Mouse (Mus musculus) CH12.LX (cell line): ENCODE data around the gene Tbrg4. TPM values are rescaled to one million over a fixed set of nuclear protein-coding genes. Genes with fewer than 3 reads are reported as not detected.

Experiments used
- DNase-seq: peaks from one replicate; pipeline ENCODE4 v3.0.0-alpha.2; 2013; ENCODE audit errors: extremely low read depth
- H3K27ac ChIP-seq: 2 replicates; pipeline ENCODE4 v1.5.1; 2012; ENCODE audit warnings: low read depth, mild to moderate bottlenecking, control low read depth, moderate library complexity; ENCODE audit not compliant: insufficient read depth
- H3K27me3 ChIP-seq: replicated peaks from 2 replicates; pipeline ENCODE3; 2012; ENCODE audit warnings: inconsistent platforms
- H3K36me3 ChIP-seq, 2 experiments: replicated peaks in 1 of 2; 2 replicates each; pipeline versions ENCODE3 to v1.6.1; 2012; ENCODE audit warnings: inconsistent platforms in 1 of 2, low read length in 1 of 2, mild to moderate bottlenecking in 1 of 2, mixed read lengths in 1 of 2, moderate library complexity in 1 of 2; ENCODE audit not compliant: control insufficient read depth in 1 of 2, insufficient read depth in 1 of 2
- H3K4me1 ChIP-seq, 2 experiments: 2 replicates each; pipeline ENCODE4 v1.6.1; 2012; ENCODE audit warnings: inconsistent platforms in 1 of 2, moderate library complexity in 1 of 2; ENCODE audit not compliant: insufficient read depth in 2 of 2, control insufficient read depth in 1 of 2
- H3K4me2 ChIP-seq: 2 replicates; pipeline ENCODE4 v1.6.1; 2012; ENCODE audit warnings: low read depth, mild to moderate bottlenecking, control low read depth; ENCODE audit not compliant: poor library complexity, insufficient read depth, severe bottlenecking
- H3K4me3 ChIP-seq, 3 experiments: fragments of 150-350 bp in 1 of 3; sonication (generic) in 1 of 3; replicated peaks in 1 of 3; 2 replicates each; pipeline versions ENCODE3 to v1.5.1; 2011 to 2012; ENCODE audit warnings: low read depth in 2 of 3, low read length in 2 of 3, mild to moderate bottlenecking in 2 of 3, moderate library complexity in 2 of 3, control low read depth in 1 of 3, improper control_type of control experiment in 1 of 3, inconsistent platforms in 1 of 3, mixed read lengths in 1 of 3; ENCODE audit not compliant: poor library complexity in 1 of 3
- H3K79me2 ChIP-seq: replicated peaks from 2 replicates; pipeline ENCODE4 v1.6.1; 2012; ENCODE audit warnings: mild to moderate bottlenecking, moderate library complexity; ENCODE audit not compliant: control insufficient read depth, poor library complexity, insufficient read depth, severe bottlenecking; ENCODE audit errors: extremely low read depth
- H3K9ac ChIP-seq: 2 replicates; pipeline ENCODE4 v1.6.1; 2012; ENCODE audit warnings: low read depth, mild to moderate bottlenecking, control low read depth, moderate library complexity; ENCODE audit not compliant: insufficient read depth
- H3K9me3 ChIP-seq: replicated peaks from 2 replicates; pipeline ENCODE3; 2012; ENCODE audit warnings: low read length, inconsistent platforms, mixed read lengths
- BHLHE40 ChIP-seq: IDR thresholded peaks from 2 replicates; pipeline ENCODE4 v1.6.1; 2011; ENCODE audit warnings: mild to moderate bottlenecking, low read depth, low read length, improper control_type of control experiment
- CTCF ChIP-seq, 2 experiments: IDR thresholded peaks in 1 of 2; conservative IDR thresholded peaks in 1 of 2; 2 replicates each; pipeline ENCODE4 v1.5.1; 2011 to 2012; ENCODE audit warnings: low read depth in 2 of 2, low read length in 2 of 2, improper control_type of control experiment in 1 of 2, inconsistent platforms in 1 of 2, mild to moderate bottlenecking in 1 of 2, moderate library complexity in 1 of 2
- E2F4 ChIP-seq: IDR thresholded peaks from 2 replicates; pipeline ENCODE4 v1.6.1; 2011; ENCODE audit warnings: low read depth, low read length, improper control_type of control experiment; ENCODE audit not compliant: insufficient replicate concordance
- GABPA ChIP-seq: IDR thresholded peaks from 2 replicates; pipeline ENCODE4 v1.6.1; 2012; ENCODE audit warnings: low read depth, low read length, improper control_type of control experiment, inconsistent platforms; ENCODE audit not compliant: insufficient replicate concordance
- IRF4 ChIP-seq: IDR thresholded peaks from 2 replicates; pipeline ENCODE4 v1.6.1; 2014; ENCODE audit warnings: low read depth, mild to moderate bottlenecking, inconsistent platforms, low read length, improper control_type of control experiment
- JUN ChIP-seq: IDR thresholded peaks from 2 replicates; pipeline ENCODE4 v1.6.1; 2011; ENCODE audit warnings: low read depth, mild to moderate bottlenecking, low read length, improper control_type of control experiment, moderate library complexity; ENCODE audit not compliant: insufficient read depth
- JUND ChIP-seq: conservative IDR thresholded peaks from 2 replicates; pipeline ENCODE4 v1.6.1; 2011; ENCODE audit warnings: low read depth, low read length, improper control_type of control experiment
- KAT2A ChIP-seq: IDR thresholded peaks from 2 replicates; pipeline ENCODE4 v1.6.1; 2012; ENCODE audit warnings: low read length, improper control_type of control experiment, inconsistent platforms; ENCODE audit not compliant: insufficient replicate concordance
- MAFK ChIP-seq: IDR thresholded peaks from 2 replicates; pipeline ENCODE4 v1.6.1; 2011; ENCODE audit warnings: low read length, improper control_type of control experiment; ENCODE audit not compliant: insufficient replicate concordance
- MAZ ChIP-seq: IDR thresholded peaks from 2 replicates; pipeline ENCODE4 v1.6.1; 2012; ENCODE audit warnings: low read depth, mild to moderate bottlenecking, inconsistent platforms, low read length, improper control_type of control experiment, moderate library complexity
- MEF2A ChIP-seq: IDR thresholded peaks from 2 replicates; pipeline ENCODE4 v1.6.1; 2014; ENCODE audit warnings: low read depth, mild to moderate bottlenecking, inconsistent platforms, low read length, improper control_type of control experiment, borderline replicate concordance
- MYC ChIP-seq: IDR thresholded peaks from 2 replicates; pipeline ENCODE4 v1.6.1; 2011; ENCODE audit warnings: low read depth, mild to moderate bottlenecking, improper control_type of control experiment, low read length
- NELFE ChIP-seq: IDR thresholded peaks from 2 replicates; pipeline ENCODE4 v1.6.1; 2011; ENCODE audit warnings: low read depth, low read length, improper control_type of control experiment
- NRF1 ChIP-seq: IDR thresholded peaks from 2 replicates; pipeline ENCODE4 v1.6.1; 2014; ENCODE audit warnings: low read depth, mild to moderate bottlenecking, inconsistent platforms, low read length, improper control_type of control experiment, moderate library complexity
- PAX5 ChIP-seq: IDR thresholded peaks from 2 replicates; pipeline ENCODE4 v1.6.1; 2012; ENCODE audit warnings: low read length, inconsistent platforms, mixed read lengths
- POLR2A ChIP-seq: IDR thresholded peaks from 2 replicates; pipeline ENCODE4 v1.6.1; 2011; ENCODE audit warnings: low read depth, mild to moderate bottlenecking, improper control_type of control experiment, low read length
- SIN3A ChIP-seq: IDR thresholded peaks from 2 replicates; pipeline ENCODE4 v1.6.1; 2012; ENCODE audit warnings: low read length, improper control_type of control experiment, inconsistent platforms
- SMC3 ChIP-seq: IDR thresholded peaks from 2 replicates; pipeline ENCODE4 v1.6.1; 2011; ENCODE audit warnings: low read depth, low read length, improper control_type of control experiment
- TBP ChIP-seq: conservative IDR thresholded peaks from 2 replicates; pipeline ENCODE4 v1.6.1; 2011; ENCODE audit warnings: low read depth, low read length, improper control_type of control experiment
- TCF12 ChIP-seq: IDR thresholded peaks from 2 replicates; pipeline ENCODE4 v1.6.1; 2014; ENCODE audit warnings: low read depth, mild to moderate bottlenecking, inconsistent platforms, low read length, improper control_type of control experiment
- ZC3H11A ChIP-seq: IDR thresholded peaks from 2 replicates; pipeline ENCODE4 v1.6.1; 2012; ENCODE audit warnings: low read depth, mild to moderate bottlenecking, inconsistent platforms, low read length, improper control_type of control experiment
- ZMIZ1 ChIP-seq: IDR thresholded peaks from 2 replicates; pipeline ENCODE4 v1.6.1; 2012; ENCODE audit warnings: low read depth, mild to moderate bottlenecking, inconsistent platforms, low read length, improper control_type of control experiment
- ZNF384 ChIP-seq: IDR thresholded peaks from 2 replicates; pipeline ENCODE4 v1.6.1; 2012; ENCODE audit warnings: low read depth, low read length, improper control_type of control experiment, inconsistent platforms
- dilution Hi-C: fragments of 300-500 bp; cut with MboI; formaldehyde crosslinking; loops from 2 replicates; pipeline ENCODE4 v1.14.3; 2020; ENCODE audit warnings: low sequenced_read_pairs; ENCODE audit not compliant: extremely low pct_unique_long_range_greater_than_20kb, extremely low pct_ligation_motif_present
- in situ Hi-C: fragments of 300-500 bp; cut with MboI; formaldehyde crosslinking; loops from 3 replicates; pipeline ENCODE4 v1.14.3; 2019; ENCODE audit warnings: low sequenced_read_pairs, low pct_ligation_motif_present, low pct_unique_long_range_greater_than_20kb, mixed read lengths
- polyA plus RNA-seq: library from polyadenylated mRNA; unstranded; fragments of >175 nt; gene quantifications from 2 replicates; pipeline ENCODE4 v1.2.1, GENCODE M21; 2012; ENCODE audit warnings: low read depth; ENCODE audit not compliant: insufficient read length
- total RNA-seq, 2 experiments: library from RNA; depleted of rRNA; stranded (reverse); fragments of 300-350 nt in 1 of 2; fragments of >200 nt in 1 of 2; gene quantifications; 2 replicates each; pipeline ENCODE4 v1.2.3; 2012 to 2014

Gene Tbrg4
- total and polyA plus RNA-seq, 3 experiments: 69.0 to 191 (median 93.1) TPM

GRCm38 (mm10) chr11:6661206-6661605 lies 35.3 kb upstream of the Tbrg4 start:
- TF ChIP-seq TBP (no peak), SIN3A (no peak), KAT2A (no peak), JUN (no peak), ZMIZ1 (no peak), NRF1 (no peak)
- Histone ChIP-seq H3K79me2 (no peaks in the 10 kb centered on the region), H3K27ac (no peak overlapping the region), H3K4me1 (0 out of 4 replicates have a peak, but pooled peaks cover 0 to 5% of the 10 kb centered on the region in 2 experiments), H3K27me3 (peaks cover 81% of the 10 kb centered on the region), H3K4me3 (no peak overlapping the region), H3K9me3 (no peaks in the 10 kb centered on the region), H3K9ac (no peak overlapping the region), H3K4me2 (no peak overlapping the region), H3K36me3 (no peaks in the 10 kb centered on the region)
- dilution Hi-C loops (no loop called here), in situ Hi-C loops (loop anchor here (25.0 kb wide), 1 partner anchor 501 kb away; no protein-coding TSS in a partner anchor)
- no peak for DNase-seq

DNA sequence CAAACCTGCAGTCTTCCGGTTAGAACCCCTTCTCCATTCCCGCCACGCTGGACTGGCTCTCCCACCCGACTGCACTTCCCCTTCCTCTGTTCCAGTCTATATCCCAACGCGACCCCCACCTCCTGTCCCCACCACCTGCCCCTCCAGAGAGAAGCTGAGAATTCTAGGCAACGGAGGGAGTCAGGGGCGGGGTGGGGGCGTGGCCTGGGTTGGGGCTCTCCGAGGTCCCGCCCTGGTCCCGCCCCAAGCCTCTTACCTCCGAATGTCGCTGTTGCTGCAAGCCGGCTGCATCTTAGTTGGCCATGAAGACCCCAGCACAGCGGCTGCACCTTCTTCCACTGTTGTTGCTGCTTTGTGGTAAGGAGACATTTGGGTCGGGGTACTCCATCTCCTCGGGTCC lies 32.4 kb upstream of the Tbrg4 start, which contains the start of gene Ramp3:
Ramp3 (plus strand) TSS at position 251 of the 400 bp plus-strand sequence.
- Histone ChIP-seq H3K79me2 (no peaks in the 10 kb centered on the region), H3K4me3 (peak within 1 kb of the TSS in 1 of 3 experiments; percentile 44), H3K9ac (no peak within 1 kb of the TSS), H3K36me3 (no peaks in the 10 kb centered on the region), H3K27ac (no peak within 1 kb of the TSS), H3K4me2 (peak within 1 kb of the TSS; percentile 70), H3K27me3 (peaks cover 87% of the 10 kb centered on the region), H3K4me1 (peaks cover 0 to 5% of the 10 kb centered on the region in 2 experiments; a peak in 1 of 4 replicates), H3K9me3 (no peaks in the 10 kb centered on the region)
- peak; percentile 51 for DNase-seq
- dilution Hi-C loops: no loop called here
- in situ Hi-C loops: loop anchor here (10.0 to 25.0 kb wide), 2 partner anchors 107 to 504 kb away; no protein-coding TSS in a partner anchor
- TF ChIP-seq MEF2A: no peak
- TF ChIP-seq MAZ: 0 out of 2 replicates have a peak, but pooled peaks have one; percentile 22

DNA sequence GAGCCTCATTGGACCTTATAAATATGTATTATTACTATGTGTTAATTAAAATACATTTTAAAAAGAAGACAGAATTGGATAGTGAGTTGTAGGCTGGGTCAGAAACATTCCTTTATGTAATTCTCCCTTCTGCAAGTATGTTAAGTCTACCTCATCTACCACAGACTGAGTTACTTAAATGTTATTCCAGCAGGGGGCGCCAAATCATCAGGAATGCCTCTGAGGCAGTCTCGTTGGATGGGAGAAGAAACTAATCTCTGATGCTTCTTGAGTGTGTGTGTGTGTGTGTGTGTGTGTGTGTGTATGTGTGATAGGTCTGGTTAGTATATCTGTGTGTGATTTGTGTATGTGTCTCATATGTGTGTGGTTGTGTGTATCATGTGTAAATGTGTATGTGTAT lies 29.0 kb upstream of the Tbrg4 start:
- Histone ChIP-seq H3K27me3 (peaks cover 87% of the 10 kb centered on the region), H3K36me3 (no peaks in the 10 kb centered on the region)
- in situ Hi-C loops: loop anchor here (10.0 to 25.0 kb wide), 2 partner anchors 110 to 507 kb away; no protein-coding TSS in a partner anchor

More for the DNA sequence above, 29.0 kb upstream of the Tbrg4 start:
- H3K4me1 ChIP-seq: peaks cover 0 to 11% of the 10 kb centered on the region in 2 experiments; a peak in 3 of 4 replicates
- TF ChIP-seq TCF12: no peak
- no peak; the same call in 1 of the 2 replicates for TF ChIP-seq JUND
- peak; percentile 99 for TF ChIP-seq SMC3
- peak; percentile 23; the same call in 1 of the 2 replicates for TF ChIP-seq BHLHE40
- no peak for TF ChIP-seq PAX5
- TF ChIP-seq MAZ: 0 out of 2 replicates have a peak, but pooled peaks have one; percentile 24
- TF ChIP-seq GABPA: no peak
- TF ChIP-seq IRF4: peak; percentile 33; the same call in 1 of the 2 replicates
- no peak for TF ChIP-seq NRF1
- TF ChIP-seq MAFK: 0 out of 2 replicates have a peak, but pooled peaks have one; percentile 32
- no peak for TF ChIP-seq POLR2A
- 0 out of 2 replicates have a peak, but pooled peaks have one; percentile 38 for TF ChIP-seq MYC
- TF ChIP-seq ZNF384: no peak
- TF ChIP-seq ZC3H11A: peak; percentile 90
- TF ChIP-seq E2F4: no peak
- TF ChIP-seq NELFE: peak; percentile 59; the same call in 1 of the 2 replicates
- peak; percentile 60 to 99 for TF ChIP-seq CTCF (conservative IDR thresholded peaks at IDR 0.05 in 1 of 2, IDR thresholded peaks at IDR 0.05 in 1 of 2; ENCODE audit: low read depth in 2 of 2, low read length in 2 of 2)
- 0 out of 2 replicates have a peak, but pooled peaks have one; percentile 37 for TF ChIP-seq SIN3A
- TF ChIP-seq, all 38 proteins: peak for 10
- peak; percentile 93 for DNase-seq
- Histone ChIP-seq H3K9ac (no peak overlapping the region), H3K4me3 (no peak overlapping the region), H3K9me3 (no peaks in the 10 kb centered on the region), H3K79me2 (no peaks in the 10 kb centered on the region), H3K27ac (no peak overlapping the region), H3K4me2 (no peak overlapping the region)
- dilution Hi-C loops: no loop called here
